Mouse (Mus musculus) layer of hippocampus, postnatal 25 days (tissue): ENCODE measurements at regions not wholly inside any gene's neighbourhood (a gene's known extent, or its start where the extent isn't known, plus 50 kb on each side); places are given as distances from the start of the nearest gene placed in this dataset.

Experiments used
- DNase-seq, 2 experiments: peaks; one replicate each; pipeline ENCODE4 v3.0.0; 2022; ENCODE audit warnings: mixed read lengths in 2 of 2, low spot score in 1 of 2; ENCODE audit errors: extremely low spot score in 1 of 2

DNA sequence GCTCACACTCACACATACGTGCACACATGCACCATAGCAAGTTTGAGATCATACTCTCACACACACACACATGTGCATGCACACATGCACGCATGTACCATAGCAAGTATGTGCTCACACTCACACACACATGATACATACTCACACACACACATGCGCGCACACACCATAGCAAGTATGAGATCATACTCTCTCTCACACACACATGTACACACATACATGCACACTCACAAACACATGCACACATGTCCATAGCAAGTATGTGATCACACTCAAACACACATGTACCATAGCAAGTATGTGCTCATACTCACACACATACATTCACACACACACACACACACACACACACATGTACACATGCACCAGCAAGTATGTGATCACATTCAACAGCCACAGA, 138.9 kb upstream of the Slc35f3 start:
- DNase-seq: no peak

DNA sequence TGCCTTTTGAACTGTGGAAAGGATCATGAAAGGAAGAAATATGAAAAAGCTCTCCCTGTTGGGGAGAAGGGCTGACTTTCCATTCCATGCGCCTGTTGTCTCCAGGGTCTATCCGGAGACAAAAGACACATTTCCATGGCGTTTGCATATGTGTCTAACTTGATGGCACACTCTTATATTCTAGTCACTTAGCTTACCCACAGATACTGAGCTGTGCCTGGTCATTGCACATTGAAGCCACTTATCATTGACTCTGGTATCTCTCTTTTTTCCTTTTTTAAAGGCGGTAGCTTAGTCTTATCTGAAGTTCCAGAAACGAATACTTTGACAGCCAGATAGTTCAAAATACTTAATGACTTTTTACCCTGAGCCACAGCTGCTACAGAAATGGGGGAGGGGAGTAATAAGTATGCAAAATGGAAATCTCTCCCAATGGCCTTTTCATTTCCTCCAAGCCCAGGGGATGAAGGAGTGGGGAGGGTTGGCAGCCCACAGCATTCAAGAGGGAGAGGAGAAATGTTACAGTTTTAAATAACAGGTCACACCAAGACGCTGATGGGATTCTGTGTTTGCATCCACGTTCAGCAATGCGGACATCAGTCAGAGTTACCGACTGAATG, 137.9 kb upstream of the Slc35f3 start:
- no peak for DNase-seq

DNA sequence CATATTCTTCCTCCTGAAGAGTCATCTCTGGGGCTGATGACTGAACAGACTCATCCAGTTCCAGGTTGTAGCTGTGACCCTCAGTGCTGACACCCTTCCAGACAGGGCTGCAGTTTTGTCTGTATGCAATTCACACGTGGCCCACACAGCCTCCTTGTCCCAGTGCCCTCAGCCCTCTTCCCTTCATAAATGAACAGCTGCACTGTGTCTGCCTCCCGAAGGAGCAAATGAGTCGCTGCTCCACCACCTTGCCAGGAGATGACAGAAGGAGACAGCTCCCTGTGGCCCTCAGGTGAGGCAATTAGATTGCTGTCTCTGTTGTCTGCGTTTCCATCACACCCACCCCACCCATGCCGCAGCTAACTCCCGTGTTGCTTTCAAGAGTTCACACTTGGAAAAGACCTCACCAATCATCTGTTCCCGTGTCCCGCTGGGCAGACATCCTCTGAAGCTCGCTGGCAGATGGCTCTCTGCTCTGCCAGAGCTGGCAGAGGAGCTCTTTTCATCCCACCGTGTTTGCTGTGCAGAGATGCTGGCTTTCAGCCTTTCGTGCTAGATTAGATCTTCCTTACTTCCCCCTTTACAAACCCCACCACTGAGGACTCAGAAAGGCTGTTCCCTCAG, 135.5 kb upstream of the Slc35f3 start:
- peak in 1 of 2 experiments; percentile 47 for DNase-seq

DNA sequence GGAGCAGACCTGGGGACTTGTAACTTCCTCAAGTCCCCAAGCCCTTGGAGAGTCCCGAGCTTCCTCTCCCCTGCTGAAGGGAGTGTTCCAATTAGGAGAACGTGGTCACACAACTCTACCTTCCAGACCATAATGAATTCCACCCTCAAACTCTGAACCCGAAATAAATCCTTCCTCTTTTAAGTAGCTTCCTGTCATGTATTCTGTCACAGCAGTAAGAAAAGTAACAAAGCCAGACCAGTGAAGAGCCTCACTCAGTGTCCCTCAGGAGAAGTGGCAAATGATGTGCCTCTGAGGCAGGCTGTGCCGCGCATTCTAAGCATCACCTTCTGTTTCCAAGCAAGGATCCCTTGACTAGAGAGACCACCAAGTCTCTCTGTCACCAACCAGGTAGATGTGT, 134.4 kb upstream of the Slc35f3 start:
- no peak for DNase-seq

DNA sequence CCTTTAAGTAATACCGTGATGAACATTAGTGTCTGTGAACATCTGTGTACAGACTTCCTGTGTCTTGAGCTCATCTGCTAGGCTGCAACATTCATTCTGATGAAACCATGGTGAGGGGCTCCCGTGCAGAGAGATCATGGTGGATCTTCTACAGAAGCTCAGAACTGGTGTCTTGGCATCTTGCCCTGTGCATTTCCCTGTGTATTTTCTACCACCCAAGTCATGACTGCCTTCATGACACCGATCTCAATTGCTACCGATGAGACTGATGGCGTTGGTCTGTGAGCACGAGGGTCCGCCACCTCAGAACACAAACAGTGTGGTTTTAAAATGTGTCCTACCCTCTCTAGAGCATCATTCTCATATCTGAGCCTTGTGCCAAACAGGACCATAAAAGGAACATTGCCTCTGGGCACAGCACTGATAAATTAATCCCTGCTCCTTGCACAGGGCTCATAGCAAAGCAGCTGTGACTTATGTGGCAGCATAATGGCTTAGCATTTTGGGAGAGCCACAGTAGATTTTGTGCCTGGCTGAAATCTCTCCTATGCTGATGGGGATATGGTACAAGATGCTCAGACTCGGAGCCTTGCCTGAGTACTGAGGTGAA, 132.8 kb upstream of the Slc35f3 start:
- DNase-seq: no peak

DNA sequence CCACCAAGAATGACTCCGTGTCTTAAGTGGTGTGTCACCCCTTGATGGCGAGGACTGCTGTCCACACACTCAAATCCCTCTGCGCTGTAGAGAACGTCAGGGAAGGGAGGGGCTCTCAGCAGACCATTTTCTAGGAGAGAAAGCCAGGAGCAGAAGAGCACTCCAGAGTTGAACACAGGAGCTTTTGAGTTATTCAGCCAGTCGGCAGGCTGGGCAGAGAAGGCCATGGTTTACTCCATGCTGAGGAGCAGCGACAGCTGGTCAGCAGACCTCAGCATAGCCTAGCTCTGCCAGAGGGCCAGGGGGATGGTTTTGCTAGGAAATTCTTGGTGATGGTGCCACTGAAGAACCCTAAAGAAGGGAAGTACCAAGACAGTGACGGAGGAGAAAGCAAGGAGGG, 132.0 kb upstream of the Slc35f3 start:
- DNase-seq: no peak

DNA sequence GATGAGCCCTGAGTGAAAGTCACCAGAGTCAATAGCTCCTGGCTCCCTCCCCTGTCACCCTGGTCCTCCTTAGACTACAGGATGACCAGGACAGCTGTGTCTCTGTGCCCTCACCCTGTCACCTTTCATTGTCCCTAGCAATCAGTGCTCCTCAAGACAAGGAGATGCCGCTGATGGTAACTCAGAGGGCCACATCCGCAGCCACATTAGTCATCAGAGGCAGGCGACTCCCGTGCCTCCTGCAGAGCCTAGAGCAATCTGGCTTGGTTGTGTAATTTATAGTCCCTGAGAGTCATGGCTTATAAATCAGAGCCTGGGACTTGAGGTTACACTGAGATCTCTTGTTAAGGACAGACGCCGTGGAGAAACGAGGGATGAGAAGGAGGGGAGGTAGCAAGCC, 123.9 kb upstream of the Slc35f3 start:
- no peak for DNase-seq

DNA sequence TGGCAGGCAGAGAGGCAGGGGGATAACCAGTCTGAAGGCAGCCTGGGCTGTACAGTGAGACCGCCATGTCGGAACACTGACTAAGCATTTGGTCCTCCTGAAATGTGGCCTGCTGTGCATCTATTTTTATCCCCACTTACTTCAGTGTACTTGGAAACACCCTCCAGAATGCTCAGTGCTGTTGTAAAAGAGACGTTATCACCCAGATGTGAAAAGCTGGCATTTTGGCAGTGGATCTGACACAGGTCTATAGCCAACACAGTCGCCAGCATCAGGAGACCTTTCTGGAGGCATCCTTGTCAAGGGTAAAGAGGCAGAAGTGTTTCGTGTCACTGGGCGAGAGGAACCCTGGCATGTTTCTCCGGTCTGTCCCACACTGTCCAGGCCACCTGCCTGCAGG, 122.1 kb upstream of the Slc35f3 start:
- DNase-seq: no peak

DNA sequence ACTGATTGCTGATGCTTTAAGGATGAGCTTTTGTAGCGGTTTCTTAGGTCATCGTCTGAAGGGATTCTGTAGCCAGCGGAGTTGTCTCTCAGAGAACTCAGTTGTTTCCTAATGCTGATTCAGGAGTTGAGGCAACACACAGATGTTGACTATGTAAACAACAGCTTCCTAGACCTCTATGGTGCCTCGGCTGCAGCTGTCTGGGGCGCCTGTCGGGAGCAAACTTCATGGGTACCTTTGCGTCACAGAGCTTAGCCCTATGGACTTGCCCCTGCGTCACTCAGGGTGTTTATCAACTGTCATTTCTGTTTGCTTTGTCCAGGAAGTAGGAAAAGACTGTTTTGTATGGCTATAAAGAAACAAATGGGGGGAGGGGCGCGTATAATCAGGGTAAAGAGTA, 120.5 kb upstream of the Slc35f3 start:
- no peak for DNase-seq

DNA sequence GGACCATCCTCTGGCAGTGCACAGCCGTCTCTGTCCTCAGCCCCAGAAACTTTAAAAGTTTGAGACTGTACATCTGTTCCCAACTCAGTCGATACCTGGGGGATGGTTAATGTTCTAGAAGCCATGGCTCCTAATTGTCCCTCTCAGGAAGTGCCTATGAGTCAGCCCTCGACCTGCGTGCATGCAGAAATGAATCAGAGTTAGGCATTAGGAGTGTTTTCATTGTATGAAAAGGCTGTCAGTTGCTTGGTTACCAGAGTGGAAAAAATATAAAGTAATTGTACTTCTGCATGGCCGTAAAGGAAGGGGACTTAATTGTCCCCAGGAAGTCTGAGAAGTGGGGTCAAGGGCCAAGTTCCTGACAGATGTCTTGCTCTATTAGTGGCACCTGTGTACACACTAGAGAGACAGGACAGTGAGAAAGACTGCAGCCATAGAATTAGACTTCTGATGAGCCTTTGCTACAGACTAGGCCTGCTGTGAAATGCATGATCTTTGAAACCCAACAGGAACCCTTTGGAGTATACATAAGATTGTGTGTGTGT, 109.5 kb upstream of the Slc35f3 start:
- DNase-seq: no peak

DNA sequence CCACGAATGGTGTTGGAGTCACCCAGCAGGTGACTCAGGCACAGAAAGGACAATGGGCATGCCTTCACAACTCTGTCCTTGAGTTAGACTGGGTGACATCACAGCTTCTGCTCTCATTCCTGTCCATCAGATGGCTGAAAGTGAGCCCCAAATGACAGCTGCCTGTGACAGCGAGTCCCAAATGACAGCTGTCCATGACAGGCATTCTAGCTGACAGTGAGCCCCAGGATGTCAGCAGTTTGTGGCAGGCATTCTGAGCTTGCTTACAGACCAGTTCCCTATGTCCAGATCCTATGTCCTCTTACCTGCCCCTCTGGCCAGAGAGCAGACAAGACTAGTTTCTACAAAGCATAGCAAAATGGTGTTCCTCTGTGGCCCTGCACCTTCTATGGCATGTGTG, 102.7 kb upstream of the Slc35f3 start:
- no peak for DNase-seq

DNA sequence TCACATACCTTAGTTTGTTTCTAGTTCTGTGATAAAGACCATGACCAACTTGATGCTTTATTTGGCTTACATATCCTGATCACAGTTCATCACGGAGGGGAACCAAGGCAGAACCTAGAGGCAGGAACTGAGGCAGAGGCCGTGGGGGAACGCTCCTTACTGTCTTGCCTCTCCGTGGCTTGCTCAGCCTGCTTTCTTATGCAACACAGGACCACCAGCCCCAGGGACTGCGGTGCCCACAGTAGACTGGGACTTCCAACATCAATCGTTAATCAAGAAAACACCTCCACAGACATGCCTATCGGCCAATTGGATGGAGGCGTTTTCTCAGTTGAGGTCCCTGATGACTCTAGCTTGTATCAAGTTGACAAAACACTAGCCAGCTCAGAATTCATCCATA, 87.8 kb upstream of the Slc35f3 start:
- no peak for DNase-seq

DNA sequence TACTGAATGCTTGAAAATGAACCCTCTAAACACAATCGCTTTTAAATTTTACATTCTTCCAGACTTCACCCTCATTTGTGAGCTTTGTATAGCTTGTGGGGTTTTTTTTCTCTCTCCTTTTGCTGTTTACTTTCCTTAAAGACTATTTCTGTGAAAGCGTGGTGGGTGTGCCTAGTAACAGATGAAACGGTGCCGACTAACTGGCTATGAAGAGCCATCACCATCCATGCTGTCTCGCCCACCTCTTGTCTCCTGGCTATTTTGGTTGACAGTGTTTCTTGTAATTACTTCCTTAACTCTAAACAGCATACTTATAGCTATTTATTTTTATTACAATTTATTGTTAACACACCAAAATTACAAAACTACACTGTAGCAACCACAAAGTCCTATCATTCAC, 85.6 kb upstream of the Slc35f3 start:
- DNase-seq: no peak

DNA sequence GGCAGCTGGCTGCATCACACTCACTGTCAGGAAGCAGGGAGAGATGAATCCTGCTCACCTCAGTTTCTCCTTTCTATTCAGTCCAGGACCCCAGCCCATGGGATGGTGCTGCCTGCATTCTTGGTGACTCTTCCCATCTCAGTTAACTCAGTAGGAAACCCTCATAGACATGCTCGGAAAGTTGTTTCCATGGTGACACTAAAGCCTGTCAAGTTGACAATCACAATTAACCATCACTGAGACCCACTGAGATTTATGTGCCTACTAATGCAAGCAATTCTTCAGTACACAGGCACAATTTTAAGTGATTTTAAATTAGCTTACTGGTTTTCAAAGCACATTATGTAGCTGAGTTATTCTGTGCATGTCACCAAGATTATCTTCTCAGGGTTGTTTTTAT, 83.8 kb upstream of the Slc35f3 start:
- DNase-seq: no peak

DNA sequence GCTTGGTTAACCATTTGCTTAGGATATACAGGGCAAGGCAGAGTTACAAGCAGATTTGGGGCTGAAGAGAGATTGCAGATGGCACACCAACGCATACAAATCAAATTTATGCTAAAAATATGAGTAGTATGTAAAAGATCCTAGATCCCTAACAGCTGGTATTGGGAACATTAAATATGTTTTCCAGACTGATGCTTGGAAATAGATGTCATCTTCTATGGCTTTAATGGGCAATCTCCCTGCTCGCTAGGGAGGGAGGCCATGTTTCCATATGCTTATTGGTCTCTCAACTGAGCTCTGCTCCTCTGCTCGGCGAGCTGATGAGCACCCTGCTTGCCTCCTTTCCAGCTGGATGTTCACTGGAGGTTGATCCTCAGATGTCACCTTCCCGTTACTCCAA, 82.0 kb upstream of the Slc35f3 start:
- no peak for DNase-seq

DNA sequence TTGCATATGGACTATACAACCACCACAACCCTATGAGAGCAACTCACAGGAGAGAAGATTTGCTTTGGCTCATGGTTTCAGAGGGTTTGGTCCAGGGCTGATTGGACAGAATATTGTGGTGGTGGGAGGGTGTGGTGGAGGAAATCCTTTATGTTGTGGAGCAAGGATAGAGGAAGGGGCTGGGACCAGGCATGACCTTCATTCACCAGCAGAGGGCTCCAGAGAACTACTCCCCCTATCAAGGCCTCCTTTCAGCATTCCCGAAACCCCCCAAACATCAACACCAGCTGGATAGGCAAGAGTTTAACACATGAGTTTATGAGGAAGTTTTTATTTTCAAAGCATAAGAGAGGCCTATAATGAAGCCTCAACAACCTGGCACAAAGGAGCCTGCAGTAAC, 76.7 kb upstream of the Slc35f3 start:
- DNase-seq: no peak

DNA sequence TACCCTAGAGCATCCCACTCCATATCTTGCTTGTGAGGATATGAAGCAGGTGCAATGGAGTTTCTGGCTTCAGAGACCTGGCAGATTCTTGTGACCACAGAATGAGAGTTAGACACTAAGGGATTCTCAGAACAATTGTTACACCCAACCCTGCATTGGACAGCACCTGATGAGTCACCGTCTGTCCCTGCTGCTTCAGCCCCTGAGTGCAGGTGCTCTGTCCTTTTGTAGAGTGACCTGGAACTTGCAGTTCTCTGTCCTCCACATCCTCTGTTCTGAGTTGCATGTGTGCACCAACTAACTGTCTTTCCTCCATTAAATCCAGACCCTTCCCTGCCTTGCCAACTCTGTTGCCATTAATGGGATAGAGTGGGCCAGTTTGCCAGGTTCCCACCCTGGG, 66.6 kb upstream of the Slc35f3 start:
- no peak for DNase-seq

DNA sequence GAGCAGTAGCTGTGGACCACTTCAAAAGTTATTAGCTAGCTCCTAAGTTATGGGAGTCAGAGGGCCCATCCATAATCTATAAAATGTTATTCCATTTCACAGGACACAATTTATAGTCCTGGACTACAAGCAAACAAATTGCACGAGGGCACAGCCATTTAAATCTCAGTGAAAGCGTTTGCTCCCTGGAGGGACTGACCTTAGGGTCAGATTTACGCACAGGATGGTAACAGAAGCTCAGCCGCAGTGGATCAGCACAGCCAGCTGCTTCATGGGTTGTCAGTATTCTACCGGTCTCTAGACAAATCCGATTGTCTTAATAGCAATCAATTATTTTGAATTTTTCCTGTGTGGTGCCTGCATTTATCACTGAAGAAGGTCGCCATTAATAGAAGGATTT, 65.8 kb upstream of the Slc35f3 start:
- no peak for DNase-seq

DNA sequence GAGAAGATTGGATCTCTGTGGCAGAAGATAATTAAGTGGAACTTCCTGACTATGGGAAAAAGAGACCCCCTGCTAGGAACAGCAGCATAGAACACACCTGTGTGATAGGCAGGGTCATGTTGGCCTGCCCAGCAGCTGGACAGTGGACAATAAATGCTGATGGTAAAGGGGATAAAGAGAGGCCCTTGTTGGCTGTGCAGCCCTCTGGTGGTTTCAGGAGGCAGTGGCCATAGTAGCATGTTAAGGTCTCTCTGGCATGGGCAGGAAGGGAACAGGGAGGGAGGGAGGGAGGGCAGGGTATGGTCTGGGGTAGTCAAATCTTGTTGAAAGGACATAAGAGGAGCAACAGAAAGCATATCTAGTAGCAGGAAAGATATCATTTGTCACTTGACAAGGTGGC, 58.7 kb upstream of the Slc35f3 start:
- DNase-seq: no peak

DNA sequence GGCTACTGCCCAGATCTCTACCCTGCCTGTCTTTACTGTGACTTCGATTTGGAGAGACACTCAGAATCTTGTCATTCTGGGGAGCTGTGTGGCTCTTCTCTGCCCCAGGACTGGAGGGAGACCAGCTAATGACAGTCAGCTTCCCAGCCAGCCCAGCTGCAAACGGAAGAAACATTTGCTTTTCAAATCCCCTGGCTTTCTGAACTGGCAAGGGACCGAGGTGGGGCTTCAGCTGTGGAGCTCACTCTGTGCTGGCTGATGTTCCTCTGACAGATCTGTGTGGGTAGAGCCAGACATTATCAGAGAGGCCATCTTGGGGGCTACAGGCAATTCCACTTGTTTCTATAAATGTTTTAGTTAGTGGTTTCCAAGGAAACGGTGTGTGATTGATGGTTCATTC, 54.0 kb upstream of the Slc35f3 start:
- no peak for DNase-seq
